Mouse (Mus musculus) frontal cortex, postnatal 36 days (tissue): ENCODE data around the gene Arid4b.
"Not testable (repeated sequence)": the region's sequence is repeated elsewhere in the genome, so short reads cannot be mapped to it uniquely, and the experiment has no call there.

Source experiments
- DNase-seq, 2 experiments: peaks; one replicate each; pipeline ENCODE4 v3.0.0; 2022; ENCODE audit warnings: low spot score in 2 of 2

The Arid4b gene

GRCm38 (mm10) chr13:14063013-14063941, at the start of gene Arid4b, which contains the start of gene Ggps1:
Gene Arid4b (plus strand): TSS chr13:14063232.
Gene Ggps1 (minus strand): TSS chr13:14063488.
- DNase-seq: peak; percentile 97

DNA sequence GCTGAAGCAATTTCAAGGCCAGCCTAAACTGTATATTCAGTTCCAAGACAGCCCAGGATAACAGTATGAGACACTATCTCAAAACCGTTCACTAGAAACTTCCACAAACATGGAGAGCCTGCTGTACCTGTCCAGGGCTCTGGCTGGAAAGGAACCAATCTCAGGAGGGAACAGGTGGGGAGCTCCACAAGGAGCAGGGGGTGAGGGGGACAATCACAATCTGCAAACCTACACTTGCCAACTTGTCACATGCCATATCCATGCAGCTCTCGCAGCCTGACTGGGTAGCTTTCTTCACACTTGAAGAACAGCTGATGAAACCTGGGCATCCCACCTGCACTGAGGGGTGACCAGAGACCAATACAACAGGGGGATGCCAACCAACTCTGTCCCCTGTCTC, 49.0 kb upstream of the Arid4b start:
- DNase-seq: no peak

DNA sequence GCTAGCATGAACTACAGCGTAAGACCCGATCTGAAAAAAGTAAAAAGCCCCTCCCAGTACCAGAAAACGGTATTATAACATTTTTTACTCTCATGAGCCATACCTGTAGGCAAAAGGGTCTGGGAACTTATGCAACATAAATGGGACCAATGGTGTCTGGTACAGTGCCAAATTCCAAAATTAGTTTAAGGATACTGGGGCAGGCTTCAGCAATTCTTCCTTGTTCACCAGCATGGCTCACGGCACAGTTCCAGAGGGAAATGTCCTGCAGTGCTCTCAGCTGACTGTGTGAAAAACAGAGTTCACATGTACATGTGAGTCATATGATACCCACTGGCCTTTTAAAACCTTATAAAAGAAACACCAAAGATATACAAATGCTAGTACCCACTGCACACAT, 48.5 kb upstream of the Arid4b start:
- no peak for DNase-seq

GRCm38 (mm10) chr13:14015609-14016008, 47.4 kb upstream of the Arid4b start:
- no peak for DNase-seq

DNA sequence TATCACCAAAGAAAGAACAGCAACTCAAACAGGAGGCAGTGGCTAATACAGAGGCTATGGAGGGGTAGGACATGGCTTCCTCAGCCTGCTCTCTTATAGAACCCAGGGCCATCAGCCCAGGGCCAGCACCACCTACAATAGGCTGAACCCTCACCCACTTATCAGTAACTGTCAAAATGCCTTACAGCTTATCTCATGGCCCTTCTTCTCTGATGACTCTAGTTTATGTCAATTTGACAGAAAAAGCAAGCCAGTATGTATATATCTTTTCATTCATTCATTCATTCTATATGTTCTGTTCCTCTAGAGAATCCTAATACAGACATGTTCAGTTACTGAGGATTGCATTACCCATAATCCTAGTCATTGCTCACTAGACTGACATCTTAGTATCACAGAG, 44.7 kb upstream of the Arid4b start:
- no peak for DNase-seq

GRCm38 (mm10) chr13:14018852-14019251, 44.2 kb upstream of the Arid4b start:
- DNase-seq: no peak

DNA sequence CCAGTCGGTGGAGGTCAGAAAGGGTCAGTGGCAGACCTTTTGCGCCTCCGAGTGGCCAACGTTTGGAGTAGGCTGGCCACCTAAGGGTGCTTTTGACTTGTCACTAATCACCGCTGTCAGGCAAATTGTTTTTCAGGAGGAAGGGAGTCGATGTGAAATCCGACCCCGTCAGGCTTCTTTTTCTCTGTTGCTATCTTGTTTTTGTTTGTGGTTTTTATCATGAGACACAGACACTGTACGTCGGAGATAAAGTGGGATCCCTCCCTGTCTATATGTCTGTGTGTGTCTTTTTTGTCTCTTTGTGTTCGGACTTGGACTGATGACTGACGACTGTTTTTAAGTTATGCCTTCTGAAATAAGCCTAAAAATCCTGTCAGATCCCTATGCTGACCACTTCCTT, 41.6 kb upstream of the Arid4b start:
- DNase-seq: not testable (repeated sequence)

DNA sequence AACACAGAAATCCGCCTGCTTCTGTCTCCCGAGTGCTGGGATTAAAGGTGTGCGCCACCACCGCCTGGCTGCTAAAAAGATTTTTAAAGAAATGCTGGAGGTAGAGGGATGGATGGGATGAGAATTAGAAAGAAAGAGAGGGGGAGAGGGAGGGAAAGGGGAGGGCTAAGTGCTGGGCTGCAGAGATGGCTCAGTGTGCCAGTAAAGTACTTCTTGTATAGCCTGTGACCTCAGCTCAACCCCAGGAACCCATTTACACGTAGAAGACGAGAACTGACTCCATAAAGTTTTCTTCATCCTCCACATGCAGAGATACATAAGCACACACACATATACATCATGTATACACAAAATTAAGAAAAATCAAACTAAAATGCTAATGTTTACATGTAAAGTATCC, 37.5 kb upstream of the Arid4b start:
- no peak for DNase-seq

DNA sequence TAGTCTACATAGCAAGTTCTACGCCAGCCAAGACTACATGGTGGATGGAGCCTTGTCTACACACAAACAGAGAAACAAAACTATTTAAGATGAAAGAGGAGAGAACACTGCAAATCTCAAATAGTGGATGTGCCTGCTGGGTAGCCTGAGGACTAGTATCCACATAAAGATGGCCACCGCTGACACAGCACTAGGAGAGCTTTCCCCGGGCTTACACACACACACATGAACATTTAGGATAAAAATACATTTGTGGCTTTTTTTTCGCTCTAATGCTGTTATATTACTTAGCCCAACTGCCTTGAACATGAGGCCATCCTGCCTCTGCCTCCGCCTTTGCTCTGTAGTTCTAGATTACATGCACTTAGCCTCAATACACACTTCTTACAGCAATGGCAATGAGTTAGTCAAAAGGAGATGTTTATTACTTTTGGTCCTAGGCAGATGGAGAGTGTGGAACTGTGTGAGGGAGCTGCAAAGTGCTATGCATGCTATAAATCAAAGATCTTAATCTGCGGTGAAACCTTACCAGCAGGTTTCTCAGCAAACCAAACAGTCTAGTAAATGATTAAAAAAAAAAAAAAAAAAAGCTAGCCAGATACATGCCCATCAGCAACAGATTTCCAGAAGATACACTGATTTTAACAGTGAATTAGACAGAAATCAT, 36.7 kb upstream of the Arid4b start:
- DNase-seq: no peak

- no peak for DNase-seq
Observed at GRCm38 (mm10) chr13:14033309-14034072, 29.5 kb upstream of the Arid4b start.

DNA sequence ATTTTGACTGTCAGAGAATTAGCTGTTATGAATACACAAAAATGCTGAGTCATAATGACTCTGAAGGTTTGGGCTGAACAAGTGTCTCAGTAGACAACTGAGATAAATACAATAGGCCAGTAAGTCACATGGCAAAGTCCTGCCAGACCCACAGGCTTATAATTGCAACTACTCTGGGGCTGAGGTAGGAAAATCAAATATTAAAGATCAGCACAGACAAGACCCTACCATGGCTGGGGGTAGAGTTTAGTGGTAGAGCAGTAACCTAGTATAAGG, 29.0 kb upstream of the Arid4b start:
- no peak for DNase-seq

- not testable (repeated sequence) for DNase-seq
Observed at GRCm38 (mm10) chr13:14035352-14035751, 27.7 kb upstream of the Arid4b start.

DNA sequence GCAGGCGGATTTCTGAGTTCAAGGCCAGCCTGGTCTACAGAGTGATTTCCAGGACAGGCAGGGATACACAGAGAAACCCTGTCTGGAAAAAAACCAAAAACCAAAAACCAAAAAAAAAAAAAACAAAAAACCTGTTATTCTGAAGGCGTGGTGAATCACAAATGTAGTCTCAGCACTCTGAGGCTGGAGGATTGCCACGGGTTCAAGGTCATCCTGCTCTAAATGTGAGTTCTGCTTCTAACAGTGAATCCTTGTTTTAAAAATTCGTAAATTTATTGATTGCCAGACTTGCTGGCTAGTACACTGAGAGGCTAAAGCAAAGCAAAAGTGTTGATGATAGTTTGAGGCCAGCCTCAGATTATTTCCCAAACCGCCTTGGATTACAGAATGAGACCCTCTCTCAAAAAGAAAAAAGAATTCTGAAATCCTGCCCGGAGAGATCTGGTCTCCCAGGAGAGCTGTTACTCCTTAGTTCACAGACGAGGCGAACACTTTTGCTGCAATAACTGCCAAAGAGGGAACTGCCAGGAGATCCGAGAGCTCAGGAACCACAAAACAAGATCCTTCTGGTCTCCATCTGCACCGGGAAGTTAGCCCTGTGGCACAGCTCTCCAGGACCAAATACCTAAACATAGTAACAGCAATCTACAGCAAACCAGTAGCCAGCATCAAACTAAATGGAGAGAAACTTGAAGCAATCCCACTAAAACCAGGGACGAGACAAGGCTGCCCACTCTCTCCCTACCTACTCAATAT, 27.0 kb upstream of the Arid4b start:
- no peak for DNase-seq

- DNase-seq: no peak
Observed at GRCm38 (mm10) chr13:14038911-14039291, 24.1 kb upstream of the Arid4b start.

DNA sequence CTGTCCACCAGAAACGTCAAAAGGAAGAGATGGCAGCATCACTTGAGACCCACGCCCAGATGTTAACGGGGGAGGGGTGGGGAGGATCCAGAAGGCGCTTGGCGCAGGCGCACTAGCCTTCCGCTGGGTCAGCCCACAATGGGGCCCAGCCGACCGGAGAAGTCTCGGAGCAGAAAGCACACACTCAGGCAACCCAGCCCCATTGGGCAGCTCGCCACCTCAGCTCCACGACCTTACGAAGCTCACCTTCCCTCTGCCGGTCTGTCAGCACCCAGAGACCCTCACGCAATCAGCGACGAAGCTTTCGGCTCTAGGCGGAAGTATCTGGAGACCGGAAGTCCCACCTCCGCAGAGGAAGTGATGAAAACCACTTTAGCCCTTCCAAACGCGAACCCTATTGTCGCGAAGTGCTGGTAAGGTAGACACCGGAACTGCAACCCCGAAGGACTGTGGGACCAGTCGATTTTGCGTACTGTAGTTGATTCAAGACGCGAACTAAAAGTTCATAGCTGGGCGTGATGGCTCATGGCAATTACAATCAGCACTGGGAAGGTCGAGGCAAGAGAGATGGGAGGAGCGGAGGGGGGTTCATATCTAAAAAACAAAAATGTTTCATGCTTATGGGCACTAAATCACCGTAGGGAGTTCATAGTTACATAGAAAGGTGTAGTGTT, 23.6 kb upstream of the Arid4b start, which contains the start of gene Tbce:
Gene Tbce, minus strand, starts transcription at position 347 of the 674 bp plus-strand sequence.
- DNase-seq: peak; percentile 94 to 95

DNA sequence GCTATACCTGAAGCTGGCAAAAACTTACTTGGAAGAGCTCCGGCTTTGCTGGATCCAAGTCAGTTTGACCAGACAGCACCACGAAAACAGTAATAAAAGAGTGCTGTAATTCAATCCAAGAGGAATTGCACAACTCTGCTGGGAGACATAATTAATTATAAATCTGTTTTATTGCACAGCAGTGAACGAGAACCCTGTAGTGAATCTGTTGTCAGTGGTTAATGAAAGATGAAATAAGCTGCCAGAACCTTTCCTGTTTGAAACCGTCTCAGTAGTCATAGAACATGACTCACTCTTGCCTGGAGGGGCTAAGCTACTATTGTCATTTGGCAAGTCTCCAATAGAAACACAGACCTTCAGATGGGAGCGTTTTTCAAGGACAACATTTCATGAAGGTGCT, 22.8 kb upstream of the Arid4b start:
- DNase-seq: no peak

- DNase-seq: no peak
Observed at GRCm38 (mm10) chr13:14043851-14044250, 19.2 kb upstream of the Arid4b start.

- DNase-seq: no peak
Observed at GRCm38 (mm10) chr13:14044521-14044920, 18.5 kb upstream of the Arid4b start.

DNA sequence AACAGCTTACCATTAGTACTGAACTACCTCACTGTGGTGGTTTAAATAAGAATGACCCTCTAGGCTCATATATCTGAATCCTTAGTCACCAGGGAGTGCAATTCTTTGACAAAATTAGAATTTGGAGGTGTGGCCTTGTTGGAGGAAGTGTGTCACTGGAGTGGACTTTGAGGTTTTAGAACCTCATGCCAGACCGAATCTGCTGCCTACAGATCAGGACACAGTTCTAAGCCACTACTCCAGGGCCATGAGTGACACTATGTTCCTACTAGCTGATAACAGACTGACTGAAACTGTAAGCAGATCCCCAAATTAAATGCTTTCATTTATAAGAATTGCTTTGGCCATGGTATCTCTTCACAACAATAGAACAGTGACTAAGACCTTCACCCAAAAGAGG, 13.2 kb upstream of the Arid4b start:
- DNase-seq: no peak

GRCm38 (mm10) chr13:14056801-14057200, 6.2 kb upstream of the Arid4b start:
- DNase-seq: no peak

GRCm38 (mm10) chr13:14059582-14059981, 3.5 kb upstream of the Arid4b start:
- DNase-seq: no peak
